Mouse (Mus musculus) brown adipose tissue, adult 24 weeks (tissue): ENCODE measurements around the gene Pard3. TPM values are rescaled to one million over a fixed set of nuclear protein-coding genes. Genes with fewer than 3 reads are reported as not detected.

Experiments used
- H3K27ac ChIP-seq: fragments of 200-500 bp; replicated peaks from 2 replicates; pipeline ENCODE4 v1.5.1; 2012; ENCODE audit warnings: low read depth, mild to moderate bottlenecking, low read length
- H3K4me1 ChIP-seq: fragments of 200-500 bp; 2 replicates; pipeline ENCODE4 v1.6.1; 2012; ENCODE audit warnings: low read length, mixed read lengths; ENCODE audit not compliant: control insufficient read depth, insufficient read depth, insufficient read length
- H3K4me3 ChIP-seq: fragments of 200-500 bp; 2 replicates; pipeline ENCODE4 v1.5.1; 2012; ENCODE audit warnings: low read depth, mild to moderate bottlenecking, low read length, moderate library complexity; ENCODE audit not compliant: insufficient read depth
- polyA plus RNA-seq: library from polyadenylated mRNA; stranded (reverse); fragments of >200 nt; gene quantifications from 2 replicates; pipeline ENCODE4 v1.2.4, GENCODE M21; 2012; ENCODE audit not compliant: missing spikeins, insufficient read depth, insufficient read length

Gene Pard3
- polyA plus RNA-seq, 1 experiment = 14.6 TPM

GRCm38 (mm10) chr8:127586681-127587080 is 523.0 kb downstream of the Pard3 start:
- no peak overlapping the region for H3K27ac ChIP-seq
- H3K4me1 ChIP-seq = no peaks in the 10 kb centered on the region

GRCm38 (mm10) chr8:127588313-127588712 is 524.6 kb downstream of the Pard3 start:
- Histone ChIP-seq H3K4me3 (no peak overlapping the region), H3K27ac (no peak overlapping the region), H3K4me1 (no peaks in the 10 kb centered on the region)

More at GRCm38 (mm10) chr8:127586681-127587080, 523.0 kb downstream of the Pard3 start:
- H3K4me3 ChIP-seq = no peak overlapping the region

GRCm38 (mm10) chr8:127589291-127589690 is 525.6 kb downstream of the Pard3 start:
- H3K4me3 ChIP-seq = no peak overlapping the region
- no peaks in the 10 kb centered on the region for H3K4me1 ChIP-seq
- no peak overlapping the region for H3K27ac ChIP-seq

GRCm38 (mm10) chr8:127590674-127591186 is 527.0 kb downstream of the Pard3 start:
- H3K27ac ChIP-seq = peak overlapping the region; percentile 86
- no peak overlapping the region for H3K4me3 ChIP-seq
- no peaks in the 10 kb centered on the region for H3K4me1 ChIP-seq

- no peak overlapping the region for H3K4me3 ChIP-seq
- H3K27ac ChIP-seq = peak overlapping the region; percentile 16; the same call in 1 of the 2 replicates
- no peaks in the 10 kb centered on the region for H3K4me1 ChIP-seq
Measured at GRCm38 (mm10) chr8:127592648-127593574, 529.2 kb downstream of the Pard3 start.

GRCm38 (mm10) chr8:127600641-127601040 is 536.9 kb downstream of the Pard3 start:
- no peak overlapping the region for H3K4me3 ChIP-seq
- peaks cover 4% of the 10 kb centered on the region; the same call in 1 of the 2 replicates for H3K4me1 ChIP-seq
- H3K27ac ChIP-seq = no peak overlapping the region

- Histone ChIP-seq H3K4me1 (peaks cover 4% of the 10 kb centered on the region; the same call in 1 of the 2 replicates), H3K27ac (0 out of 2 replicates have a peak overlapping the region, but pooled peaks have one; percentile 13), H3K4me3 (no peak overlapping the region)
Measured at GRCm38 (mm10) chr8:127603062-127603461, 539.4 kb downstream of the Pard3 start.

- Histone ChIP-seq H3K4me1 (peaks cover 4% of the 10 kb centered on the region; the same call in 1 of the 2 replicates), H3K4me3 (no peak overlapping the region), H3K27ac (no peak overlapping the region)
Measured at GRCm38 (mm10) chr8:127608541-127609270, 545.0 kb downstream of the Pard3 start.

- Histone ChIP-seq H3K4me3 (no peak overlapping the region), H3K4me1 (peaks cover 4% of the 10 kb centered on the region; the same call in 1 of the 2 replicates), H3K27ac (no peak overlapping the region)
Measured at GRCm38 (mm10) chr8:127609316-127609715, 545.6 kb downstream of the Pard3 start.

GRCm38 (mm10) chr8:127614206-127614605 is 550.5 kb downstream of the Pard3 start:
- no peak overlapping the region for H3K4me3 ChIP-seq
- H3K27ac ChIP-seq = no peak overlapping the region
- H3K4me1 ChIP-seq = no peaks in the 10 kb centered on the region

GRCm38 (mm10) chr8:127616681-127617080 is 553.0 kb downstream of the Pard3 start:
- H3K4me3 ChIP-seq = no peak overlapping the region
- no peaks in the 10 kb centered on the region for H3K4me1 ChIP-seq

GRCm38 (mm10) chr8:127622137-127622536 is 558.4 kb downstream of the Pard3 start:
- Histone ChIP-seq H3K4me1 (no peaks in the 10 kb centered on the region), H3K27ac (no peak overlapping the region), H3K4me3 (no peak overlapping the region)

More at GRCm38 (mm10) chr8:127616681-127617080, 553.0 kb downstream of the Pard3 start:
- no peak overlapping the region for H3K27ac ChIP-seq

- Histone ChIP-seq H3K4me3 (no peak overlapping the region), H3K4me1 (no peaks in the 10 kb centered on the region), H3K27ac (no peak overlapping the region)
Measured at GRCm38 (mm10) chr8:127638232-127639087, 574.8 kb downstream of the Pard3 start.

- Histone ChIP-seq H3K4me3 (no peak overlapping the region), H3K27ac (no peak overlapping the region), H3K4me1 (no peaks in the 10 kb centered on the region)
Measured at GRCm38 (mm10) chr8:127639088-127639453, 575.4 kb downstream of the Pard3 start.
